Mouse (Mus musculus): ENCODE data around the gene Myoz1. TPM values are rescaled to one million over a fixed set of nuclear protein-coding genes. Genes with fewer than 3 reads are reported as not detected.

Myoz1 gene
- total and polyA plus RNA-seq, 3 experiments, result 1.7 to 2.6 (median 2.4) TPM

DNA sequence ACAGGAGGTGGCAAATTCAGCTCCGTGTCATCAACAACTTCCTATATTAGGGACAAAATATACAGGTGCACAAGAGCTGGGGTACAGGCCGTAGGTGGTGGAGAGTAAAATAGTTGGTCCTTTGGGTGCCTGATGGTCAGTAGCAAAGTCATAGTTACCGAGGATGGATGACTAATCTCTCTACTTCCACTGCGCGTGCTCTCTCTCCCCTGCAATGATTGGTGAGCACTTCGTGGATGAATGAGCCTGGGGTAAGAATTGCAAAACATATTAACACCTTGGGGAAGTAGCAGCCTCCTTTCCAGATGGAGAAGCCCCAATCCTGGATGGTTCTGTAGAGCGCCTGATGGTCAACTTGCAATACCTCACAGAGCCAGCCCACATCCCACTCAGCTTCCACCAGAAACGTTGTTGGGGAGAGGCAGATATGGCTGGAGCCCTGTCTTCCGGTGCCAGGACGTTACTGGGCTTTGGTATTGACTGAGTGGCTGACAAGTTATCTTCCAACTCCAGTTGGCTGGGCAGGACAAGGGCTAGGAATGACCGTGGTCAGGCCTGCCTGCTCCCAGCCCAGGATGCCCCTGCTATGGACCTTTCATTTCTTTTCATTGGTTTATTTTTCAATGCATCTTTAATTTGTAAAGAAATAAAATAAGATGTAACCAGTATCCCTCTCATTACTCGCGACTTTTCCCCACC, 38.0 kb upstream of the Myoz1 start (continued):
- TF ChIP-seq ELF1 (IDR thresholded peaks at IDR 0.05; ENCODE audit: low read depth, low read length) (no peak), PAX5 (IDR thresholded peaks at IDR 0.05; ENCODE audit: low read length) (no peak), RCOR1 (conservative IDR thresholded peaks at IDR 0.05; ENCODE audit: low read depth, low read length) (no peak), MAZ (IDR thresholded peaks at IDR 0.05; ENCODE audit: low read depth, low read length) (no peak), NRF1 (IDR thresholded peaks at IDR 0.05; ENCODE audit: low read depth, low read length) (peak; percentile 72)

DNA sequence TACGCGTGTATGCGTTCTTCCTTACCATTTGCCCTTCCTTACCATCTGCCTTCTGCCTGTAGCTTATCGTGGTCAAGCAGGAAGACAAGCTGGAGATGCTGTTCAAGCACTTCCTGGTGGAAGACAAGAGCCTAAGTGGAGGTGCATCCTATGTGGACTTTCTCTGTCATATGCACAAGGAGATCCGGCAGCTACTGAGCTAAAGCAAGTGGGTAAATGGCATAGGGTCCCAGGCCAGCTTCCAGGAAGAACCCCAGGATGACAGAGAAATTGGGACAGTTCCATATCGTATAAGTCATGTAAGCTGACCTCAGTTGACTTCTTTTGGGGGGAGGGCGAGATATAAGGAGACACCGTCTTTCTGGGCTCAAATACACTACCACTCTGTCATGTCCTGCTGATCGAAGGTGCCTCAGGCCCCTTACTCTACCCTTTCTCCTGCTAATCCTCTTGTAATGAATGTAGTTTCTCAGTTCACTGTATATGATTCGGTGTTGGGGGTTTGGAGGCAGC, 37.3 kb upstream of the Myoz1 start:
- Histone ChIP-seq H3K27me3 (replicated peaks) (no peaks in the 10 kb centered on the region), H3K9ac (ENCODE audit: insufficient read depth, low read depth) (no peak overlapping the region), H3K36me3 (replicated peaks in 1 of 2; ENCODE audit: control insufficient read depth in 1 of 2, insufficient read depth in 1 of 2, low read length in 1 of 2) (peaks cover 51 to 88% of the 10 kb centered on the region in 2 experiments), H3K4me3 (replicated peaks in 1 of 3; ENCODE audit: low read depth in 2 of 3, low read length in 2 of 3, poor library complexity in 1 of 3) (no peak overlapping the region), H3K79me2 (replicated peaks; ENCODE audit: control insufficient read depth, extremely low read depth, insufficient read depth, poor library complexity, severe bottlenecking) (peaks cover 33% of the 10 kb centered on the region), H3K27ac (ENCODE audit: insufficient read depth, low read depth) (peak overlapping the region; percentile 87), H3K9me3 (replicated peaks; ENCODE audit: low read length) (no peaks in the 10 kb centered on the region), H3K4me2 (ENCODE audit: insufficient read depth, low read depth, poor library complexity, severe bottlenecking) (no peak overlapping the region), H3K4me1 (ENCODE audit: control insufficient read depth in 1 of 2, insufficient read depth in 2 of 2) (peaks cover 18 to 44% of the 10 kb centered on the region in 2 experiments)
- in situ Hi-C loops (cut with MboI; ENCODE audit: low pct_ligation_motif_present, low pct_unique_long_range_greater_than_20kb, low sequenced_read_pairs) (no loop called here), dilution Hi-C loops (cut with MboI; ENCODE audit: extremely low pct_ligation_motif_present, extremely low pct_unique_long_range_greater_than_20kb, low sequenced_read_pairs) (no loop called here)
- peak; percentile 40; the same call in 1 of the 2 replicates for TF ChIP-seq POLR2AphosphoS2 (IDR thresholded peaks at IDR 0.05; ENCODE audit: low read depth, low read length)
- no peak for TF ChIP-seq MAX (IDR thresholded peaks at IDR 0.05; ENCODE audit: low read length)
- DNase-seq (ENCODE audit: extremely low read depth), result no peak

DNA sequence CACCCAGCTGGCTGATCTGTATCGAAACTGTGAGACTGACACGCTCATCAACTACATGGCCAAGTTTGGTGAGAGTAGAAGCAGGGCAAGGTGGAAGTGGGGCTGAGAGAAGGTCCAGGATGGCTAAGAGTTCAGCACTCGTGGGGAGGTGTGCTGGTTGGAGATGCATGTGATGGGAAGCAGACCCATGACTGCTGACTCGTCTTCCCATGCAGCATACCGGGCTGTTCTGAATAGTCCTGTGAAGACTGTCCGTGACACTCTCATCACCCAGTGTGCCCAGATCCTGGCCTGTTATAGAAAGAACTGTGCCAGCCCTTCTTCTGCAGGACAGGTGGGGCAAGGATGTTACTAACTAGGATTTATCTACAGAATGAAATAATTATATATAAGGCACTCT, 35.4 kb upstream of the Myoz1 start:
- Histone ChIP-seq H3K9ac (ENCODE audit: insufficient read depth, low read depth) (no peak overlapping the region), H3K9me3 (replicated peaks; ENCODE audit: low read length) (no peaks in the 10 kb centered on the region), H3K4me2 (ENCODE audit: insufficient read depth, low read depth, poor library complexity, severe bottlenecking) (no peak overlapping the region), H3K4me1 (ENCODE audit: control insufficient read depth in 1 of 2, insufficient read depth in 2 of 2) (peaks cover 18 to 27% of the 10 kb centered on the region in 2 experiments), H3K27me3 (replicated peaks) (no peaks in the 10 kb centered on the region), H3K4me3 (replicated peaks in 1 of 3; ENCODE audit: low read depth in 2 of 3, low read length in 2 of 3, poor library complexity in 1 of 3) (no peak overlapping the region), H3K79me2 (replicated peaks; ENCODE audit: control insufficient read depth, extremely low read depth, insufficient read depth, poor library complexity, severe bottlenecking) (peaks cover 15% of the 10 kb centered on the region), H3K27ac (ENCODE audit: insufficient read depth, low read depth) (no peak overlapping the region), H3K36me3 (replicated peaks in 1 of 2; ENCODE audit: control insufficient read depth in 1 of 2, insufficient read depth in 1 of 2, low read length in 1 of 2) (peaks cover 69 to 91% of the 10 kb centered on the region in 2 experiments)
- dilution Hi-C loops (cut with MboI; ENCODE audit: extremely low pct_ligation_motif_present, extremely low pct_unique_long_range_greater_than_20kb, low sequenced_read_pairs) (no loop called here), in situ Hi-C loops (cut with MboI; ENCODE audit: low pct_ligation_motif_present, low pct_unique_long_range_greater_than_20kb, low sequenced_read_pairs) (no loop called here)
- no peak for TF ChIP-seq KAT2A (IDR thresholded peaks at IDR 0.05; ENCODE audit: insufficient replicate concordance, low read length)
- no peak for DNase-seq (ENCODE audit: extremely low read depth)

DNA sequence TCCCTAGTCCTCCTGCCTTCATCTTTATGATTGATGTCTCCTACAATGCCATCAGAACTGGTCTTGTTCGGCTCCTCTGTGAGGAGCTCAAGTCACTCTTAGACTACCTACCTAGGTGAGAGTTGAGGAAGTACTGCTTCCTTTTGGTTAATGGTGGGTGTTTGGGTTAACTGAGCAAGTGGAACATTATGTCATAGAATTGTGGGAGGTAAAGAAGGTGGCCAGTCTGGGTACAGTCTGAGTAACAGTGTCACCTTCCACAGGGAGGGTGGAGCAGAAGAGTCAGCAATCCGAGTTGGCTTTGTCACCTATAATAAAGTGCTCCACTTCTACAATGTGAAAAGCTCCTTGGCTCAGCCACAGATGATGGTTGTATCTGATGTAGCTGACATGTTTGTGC, 32.7 kb upstream of the Myoz1 start:
- dilution Hi-C loops (cut with MboI; ENCODE audit: extremely low pct_ligation_motif_present, extremely low pct_unique_long_range_greater_than_20kb, low sequenced_read_pairs), result no loop called here
- H3K36me3 ChIP-seq (replicated peaks in 1 of 2; ENCODE audit: control insufficient read depth in 1 of 2, insufficient read depth in 1 of 2, low read length in 1 of 2), result peaks cover 94 to 98% of the 10 kb centered on the region in 2 experiments
- H3K27me3 ChIP-seq (replicated peaks), result no peaks in the 10 kb centered on the region
- H3K9ac ChIP-seq (ENCODE audit: insufficient read depth, low read depth), result no peak overlapping the region
- no peak overlapping the region for H3K27ac ChIP-seq (ENCODE audit: insufficient read depth, low read depth)
- DNase-seq (ENCODE audit: extremely low read depth), result no peak
- no peak overlapping the region for H3K4me2 ChIP-seq (ENCODE audit: insufficient read depth, low read depth, poor library complexity, severe bottlenecking)
- no peaks in the 10 kb centered on the region for H3K9me3 ChIP-seq (replicated peaks; ENCODE audit: low read length)
- TF ChIP-seq HCFC1 (IDR thresholded peaks at IDR 0.05; ENCODE audit: low read depth, low read length), result no peak
- TF ChIP-seq MAFK (IDR thresholded peaks at IDR 0.05; ENCODE audit: insufficient replicate concordance, low read length), result no peak
- peaks cover 7 to 8% of the 10 kb centered on the region in 2 experiments for H3K4me1 ChIP-seq (ENCODE audit: control insufficient read depth in 1 of 2, insufficient read depth in 2 of 2)
- in situ Hi-C loops (cut with MboI; ENCODE audit: low pct_ligation_motif_present, low pct_unique_long_range_greater_than_20kb, low sequenced_read_pairs), result no loop called here
- no peak overlapping the region for H3K4me3 ChIP-seq (replicated peaks in 1 of 3; ENCODE audit: low read depth in 2 of 3, low read length in 2 of 3, poor library complexity in 1 of 3)
- H3K79me2 ChIP-seq (replicated peaks; ENCODE audit: control insufficient read depth, extremely low read depth, insufficient read depth, poor library complexity, severe bottlenecking), result peaks cover 3% of the 10 kb centered on the region; the same call in 1 of the 2 replicates
